Mouse (Mus musculus): Measurements from ENCODE around the gene Runx1.

Gene Runx1

DNA sequence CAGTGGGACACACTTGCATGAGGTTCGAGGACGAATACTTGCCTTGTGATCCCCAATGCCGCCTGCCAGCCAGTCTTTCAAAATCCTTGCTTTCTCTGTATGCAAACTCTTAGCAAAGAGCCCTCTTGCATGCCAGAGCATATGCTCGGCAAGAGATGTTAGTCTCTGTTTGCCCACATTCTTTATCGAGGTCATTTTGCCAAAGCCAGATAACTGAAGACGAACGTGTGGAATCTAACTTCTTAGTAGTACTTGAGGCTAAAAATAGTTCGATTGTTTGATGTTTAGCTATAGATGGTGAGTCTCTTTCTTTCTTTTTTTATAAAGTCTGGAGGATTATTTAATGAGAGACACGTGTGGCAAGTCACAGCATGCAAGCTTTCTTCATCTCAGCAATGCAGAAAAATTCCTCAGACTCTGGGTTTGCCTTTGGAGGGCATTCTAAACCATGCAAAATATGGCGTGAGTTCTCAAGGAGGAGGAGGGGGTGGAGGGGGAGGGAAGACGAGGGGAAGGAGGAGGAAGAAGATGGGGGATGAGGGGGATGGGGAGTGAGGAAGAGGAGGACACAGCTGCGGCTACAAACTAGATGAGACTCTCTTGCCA is 81.7 kb downstream of the Runx1 start:
- DNase-seq = no peak

DNA sequence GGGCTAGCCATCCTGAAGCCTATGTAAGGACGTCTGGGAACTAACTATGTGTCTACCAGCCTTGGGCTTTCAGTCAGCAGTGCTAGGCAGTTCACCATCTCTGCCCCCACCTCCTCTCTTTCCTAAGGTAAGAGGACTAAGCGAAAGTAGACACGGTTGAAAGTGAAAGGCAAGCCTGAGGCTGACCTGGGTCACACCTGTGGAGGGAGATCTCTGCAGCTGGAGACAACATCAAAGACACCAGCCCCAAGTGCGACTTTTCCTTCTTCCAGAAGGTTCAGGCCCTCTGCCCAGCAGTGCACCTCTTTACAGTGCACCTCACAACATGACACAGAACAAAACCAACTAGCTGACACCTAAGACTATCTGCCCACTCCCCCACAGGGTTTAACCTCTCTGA is 82.2 kb downstream of the Runx1 start:
- no peak for DNase-seq

DNA sequence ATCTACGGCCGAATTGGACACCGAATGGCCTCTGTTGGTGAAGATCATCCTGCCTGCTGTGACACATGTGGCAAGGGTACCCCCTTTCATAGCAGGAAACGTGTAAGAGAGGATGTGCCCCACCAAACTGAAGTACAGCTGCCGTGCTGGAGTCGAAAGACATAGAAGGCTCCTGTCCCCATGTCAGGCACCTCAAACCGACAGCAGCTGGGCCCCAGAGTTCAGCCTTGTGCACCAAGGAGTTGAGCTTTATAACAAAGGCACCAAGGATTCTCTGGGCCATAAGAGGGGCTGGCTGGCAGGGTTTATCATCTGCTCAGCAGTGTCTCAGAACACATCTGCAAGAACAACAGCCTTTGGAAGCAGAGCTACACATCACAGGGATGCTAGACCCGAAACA is 84.6 kb downstream of the Runx1 start:
- DNase-seq = no peak

DNA sequence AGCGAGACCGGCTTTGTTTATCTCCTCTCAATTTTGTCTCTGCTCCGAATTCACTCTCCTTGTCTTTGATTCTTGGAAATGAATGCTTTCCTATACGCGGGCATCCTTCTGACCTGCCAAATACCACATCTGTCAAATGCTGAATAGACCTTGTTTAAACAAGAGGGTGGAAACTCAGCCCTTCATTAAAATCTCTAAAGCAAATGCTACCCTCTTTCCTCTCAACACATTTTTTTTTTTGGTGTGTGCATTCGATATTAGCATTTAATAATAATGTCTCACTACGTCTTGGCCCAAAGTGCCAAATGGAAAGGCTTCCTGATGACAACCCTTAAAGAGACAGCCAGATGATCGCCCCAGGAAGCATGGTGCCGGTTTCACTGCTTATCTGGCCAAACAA is 85.4 kb downstream of the Runx1 start:
- no peak for DNase-seq

DNA sequence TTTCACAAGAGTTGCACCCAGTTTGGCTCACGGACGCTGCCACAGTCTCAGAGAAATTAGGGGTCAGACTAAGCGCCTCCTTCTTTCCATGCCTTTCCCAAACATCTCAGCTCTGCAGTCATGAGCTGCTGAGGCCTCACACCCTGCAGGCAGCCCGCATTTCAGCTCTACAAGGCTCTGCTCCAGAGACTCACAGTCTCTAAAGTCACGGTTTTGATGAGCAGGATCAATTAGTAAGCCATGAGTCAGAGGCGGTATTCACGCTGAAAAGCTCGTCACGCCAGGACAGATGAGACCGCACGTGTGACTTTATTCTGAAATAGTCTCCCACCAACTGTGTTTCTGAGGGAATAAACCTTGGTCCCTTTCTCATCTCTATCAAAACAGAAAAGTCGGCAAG is 86.0 kb downstream of the Runx1 start:
- DNase-seq = no peak

DNA sequence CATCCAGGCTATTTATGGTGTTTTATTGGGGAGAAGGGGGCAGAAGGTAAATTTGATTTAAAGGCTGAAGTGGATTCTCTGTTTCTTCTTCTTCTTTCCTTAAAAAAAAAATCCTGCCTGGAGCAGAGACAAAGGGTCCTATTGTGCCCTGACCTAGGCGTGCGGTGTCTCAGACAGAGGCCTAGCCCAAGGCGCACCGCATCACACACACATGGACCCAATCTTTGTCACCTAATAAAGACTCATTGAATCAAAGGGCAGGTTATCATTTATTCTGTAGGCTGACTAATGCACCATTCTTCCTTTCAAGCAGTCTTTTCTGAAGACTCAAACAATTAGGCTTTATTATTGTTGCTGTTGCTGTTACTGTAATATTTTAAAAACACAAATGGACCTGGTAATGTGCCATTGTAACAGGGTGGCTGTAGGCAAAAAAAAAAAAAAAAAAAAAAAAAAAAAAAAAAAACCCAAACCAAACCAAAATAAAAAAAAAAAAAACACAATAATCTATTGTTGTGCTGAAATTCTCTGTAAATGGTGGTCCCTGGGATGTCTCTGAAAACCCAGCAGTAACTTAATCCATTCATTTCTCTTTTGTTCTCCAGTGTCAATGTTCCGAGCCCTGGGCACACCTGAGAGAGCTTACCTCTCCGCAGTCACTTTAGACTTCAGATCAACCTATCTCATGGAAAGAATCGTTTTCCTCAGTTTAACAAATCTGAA is 86.7 kb downstream of the Runx1 start:
- no peak for DNase-seq

DNA sequence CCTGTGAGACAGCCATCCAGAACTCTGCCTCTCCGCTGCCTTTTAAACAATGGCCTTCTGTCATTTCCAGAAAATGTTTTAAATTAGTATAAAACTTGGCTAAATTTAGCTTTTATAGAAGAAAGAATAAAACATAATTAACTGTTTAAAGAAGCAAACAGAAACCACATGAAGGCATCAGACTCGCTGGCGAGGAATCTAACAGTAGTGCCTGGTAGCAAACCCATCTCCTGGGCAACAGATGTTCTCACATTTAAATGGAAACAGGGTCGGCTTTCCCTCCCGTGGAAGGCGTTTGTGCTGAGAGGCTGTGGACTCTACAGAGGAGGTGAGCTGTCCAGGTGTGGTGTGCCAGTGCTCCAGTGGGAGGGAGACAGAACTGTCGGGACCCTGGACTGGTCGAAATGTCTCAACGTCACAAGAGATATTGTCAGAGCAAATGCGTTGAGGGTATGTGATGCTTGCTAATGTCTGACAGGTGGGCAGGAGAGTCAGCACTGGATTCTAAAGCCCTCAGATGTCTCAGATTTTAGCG is 87.4 kb downstream of the Runx1 start:
- DNase-seq = no peak

DNA sequence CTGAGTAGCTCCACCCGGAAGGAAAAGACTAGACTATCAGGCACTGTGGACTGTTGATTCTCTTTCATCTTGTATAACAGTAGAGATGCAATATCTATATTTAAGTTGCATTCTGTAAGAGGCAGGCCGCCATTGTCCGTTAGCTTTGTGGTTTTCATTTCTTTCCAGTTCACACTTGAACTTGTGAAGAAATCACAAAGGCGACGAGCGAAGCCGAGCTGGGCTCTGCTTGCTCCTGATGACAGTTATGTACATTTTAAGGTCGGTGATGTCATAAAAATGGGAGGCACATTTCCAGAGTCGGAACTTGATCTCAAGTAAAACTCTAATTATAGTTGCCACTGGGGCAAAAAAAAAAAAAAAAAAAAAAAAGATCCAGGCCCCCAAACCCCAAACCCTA is 99.1 kb downstream of the Runx1 start:
- no peak for DNase-seq

DNA sequence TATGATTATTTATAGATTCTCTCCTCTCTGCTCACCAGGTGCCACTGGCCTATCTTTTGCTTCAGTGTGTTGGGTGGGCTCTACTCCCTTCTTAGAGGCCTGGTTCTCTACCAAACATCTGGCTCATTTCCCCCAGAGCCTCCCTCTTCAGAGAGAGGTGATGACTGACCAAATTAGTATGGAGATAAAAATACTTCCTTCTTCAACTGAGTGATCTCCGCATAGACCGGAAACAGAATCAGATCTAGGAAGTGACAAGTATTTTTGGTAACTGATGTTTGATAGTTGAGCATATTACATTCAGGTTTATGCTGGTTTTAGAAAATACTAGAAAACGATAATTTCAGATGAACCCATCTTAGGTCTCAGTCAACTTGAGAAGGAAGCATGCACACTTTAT is 101.4 kb downstream of the Runx1 start:
- no peak for DNase-seq

DNA sequence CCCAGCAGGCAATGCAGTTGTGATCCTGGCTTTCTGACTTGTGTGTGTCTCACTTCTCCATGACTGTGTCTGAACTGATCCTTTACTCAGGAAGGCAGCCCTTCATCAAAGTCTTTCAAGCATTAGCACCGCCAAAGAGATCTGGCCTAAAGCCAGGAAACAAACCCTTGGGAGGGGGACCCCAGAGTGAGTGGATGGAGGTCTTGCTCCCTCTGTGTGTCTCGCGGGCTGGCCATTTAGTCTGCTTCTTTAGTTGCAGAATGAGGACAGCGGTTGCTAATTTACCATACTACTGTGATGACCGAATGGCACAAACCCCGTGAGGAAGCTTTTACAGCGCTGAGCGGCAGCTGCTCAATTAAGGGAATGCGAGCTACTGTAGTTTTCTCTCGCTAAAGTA is 105.3 kb downstream of the Runx1 start:
- DNase-seq = no peak

DNA sequence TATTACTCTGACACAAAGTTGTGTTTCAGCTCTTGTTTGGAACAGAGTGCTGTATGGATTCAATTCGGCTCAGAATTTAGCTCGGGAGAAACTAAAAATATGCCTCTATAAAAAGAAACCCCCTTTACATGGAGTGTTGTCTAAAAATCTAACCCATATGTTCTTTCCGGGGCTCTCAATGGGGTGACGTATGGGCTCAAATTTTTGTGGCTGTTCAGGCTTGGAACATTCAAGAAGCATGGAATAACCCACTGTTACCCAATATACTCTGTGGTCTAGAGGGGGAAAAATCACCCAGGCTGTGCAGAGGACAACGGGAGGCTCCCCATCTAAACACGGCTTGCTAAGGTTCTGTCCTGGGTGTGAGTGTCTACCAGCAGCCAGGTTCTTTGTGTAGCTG is 106.2 kb downstream of the Runx1 start:
- DNase-seq = no peak

DNA sequence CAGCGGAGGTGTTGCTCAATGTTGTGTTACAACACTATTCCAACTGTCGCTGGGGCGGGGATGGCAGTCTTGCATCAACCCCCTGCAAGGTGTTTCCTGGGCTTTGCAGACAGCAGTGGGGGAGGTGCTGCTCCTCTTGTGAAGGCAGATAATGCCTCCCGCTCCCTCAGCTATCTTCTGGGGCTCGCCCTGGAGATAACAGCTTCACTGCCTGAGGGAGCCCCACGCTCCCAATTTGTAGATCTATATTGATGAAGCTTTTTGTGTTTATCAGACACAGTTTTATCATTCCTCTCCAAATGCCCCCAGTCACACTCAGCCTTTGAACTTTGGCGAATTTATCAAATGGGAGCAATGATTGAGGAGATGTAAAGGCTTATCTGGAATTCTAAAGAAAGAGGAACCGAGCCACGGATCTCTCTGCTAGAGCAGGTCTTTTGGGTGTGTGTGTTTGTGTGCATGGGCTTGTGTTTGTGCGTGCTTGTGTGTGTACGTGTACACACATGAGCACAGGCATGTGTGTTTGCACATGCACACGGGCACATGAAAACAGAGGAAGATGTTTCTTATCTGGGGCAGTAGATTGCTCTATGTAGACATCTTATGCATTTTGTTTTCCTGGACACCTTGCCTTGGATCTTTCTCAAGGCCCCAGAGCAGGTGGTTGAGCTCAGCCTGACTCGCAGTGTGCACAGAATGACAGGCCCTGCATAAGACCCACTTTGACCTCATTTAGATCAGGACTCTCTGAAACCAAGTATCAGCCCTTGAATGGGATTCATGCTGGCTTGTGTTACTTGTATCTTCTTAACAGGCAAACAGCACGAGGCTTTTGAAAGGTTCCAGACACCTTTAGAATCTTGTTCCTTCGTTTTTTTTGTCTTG is 110.1 kb downstream of the Runx1 start:
- peak; percentile 92 for DNase-seq

DNA sequence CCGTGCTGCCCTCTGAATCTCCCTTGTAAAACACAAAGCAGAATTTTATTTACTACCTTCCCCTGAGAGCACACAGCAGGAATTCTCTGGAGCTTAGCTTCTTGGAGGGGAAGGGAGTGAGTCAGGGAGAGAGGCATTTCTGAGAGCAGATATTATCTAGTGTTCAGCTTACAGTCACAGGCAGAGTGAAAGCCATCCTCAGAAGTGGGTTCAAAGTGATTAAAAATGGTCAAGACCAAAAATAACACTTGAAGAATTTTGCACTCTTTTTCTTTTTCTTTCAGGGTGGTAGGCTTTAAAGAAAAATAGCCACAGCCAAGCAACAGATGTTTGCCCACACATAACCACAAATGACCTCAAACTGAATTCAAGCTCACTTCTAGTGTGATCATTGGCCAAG is 115.8 kb downstream of the Runx1 start:
- no peak for DNase-seq

DNA sequence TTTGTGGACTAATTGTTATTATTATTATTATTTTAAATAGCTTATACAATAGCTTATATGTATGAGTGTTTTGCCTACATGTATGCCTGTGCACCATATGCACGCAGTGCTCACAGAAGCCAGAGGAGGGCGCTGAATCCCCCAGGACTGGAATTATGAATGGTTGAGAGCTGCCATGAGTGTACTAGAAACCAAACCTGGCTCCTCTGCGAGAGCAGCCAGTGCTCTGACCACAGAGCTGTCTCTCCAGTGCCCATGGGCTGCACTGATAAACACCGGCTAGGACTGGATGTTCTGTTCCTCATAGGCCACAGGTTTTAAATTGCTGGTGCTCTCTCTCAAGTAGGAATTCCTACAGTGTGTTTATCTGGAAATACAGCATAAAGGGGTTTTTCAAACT is 117.2 kb downstream of the Runx1 start:
- DNase-seq = no peak

DNA sequence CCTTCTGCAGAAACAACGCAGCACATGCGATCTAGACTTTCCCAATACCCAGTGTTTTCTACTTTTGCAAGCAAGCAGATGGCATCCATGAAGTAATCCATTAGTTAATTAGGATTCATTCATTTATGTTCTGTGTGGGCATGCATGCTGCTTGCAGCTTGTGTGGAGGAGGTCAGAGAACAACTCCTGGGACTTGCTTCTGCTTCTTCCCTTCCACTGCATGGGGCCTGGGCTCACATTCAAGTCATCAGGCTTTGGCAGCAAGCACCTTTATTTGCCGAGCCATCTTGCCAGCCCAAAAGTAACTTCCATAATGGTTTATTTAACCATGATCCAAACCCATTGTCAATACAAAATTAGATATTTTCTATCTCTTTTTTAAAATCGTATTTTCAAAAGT is 118.2 kb downstream of the Runx1 start:
- DNase-seq = no peak

DNA sequence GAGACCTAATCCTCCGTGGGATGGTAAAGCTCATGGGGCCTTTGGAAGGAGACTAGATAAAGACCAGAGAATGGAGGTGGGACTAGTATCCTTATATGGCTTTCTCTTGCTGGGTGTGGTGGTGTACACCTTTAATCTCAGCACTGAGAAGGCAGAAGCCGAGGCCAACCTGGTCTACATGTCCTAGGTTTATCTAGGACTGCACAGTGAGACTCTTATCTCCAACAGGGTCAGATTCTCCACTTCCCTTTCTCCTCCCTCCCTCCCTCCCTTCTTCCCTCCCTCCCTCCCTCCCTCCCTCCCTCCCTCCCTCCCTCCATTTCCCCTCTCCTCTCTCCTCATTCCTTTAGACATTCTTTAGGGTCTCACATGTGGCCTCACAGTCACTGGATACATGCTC is 118.8 kb downstream of the Runx1 start:
- no peak for DNase-seq

DNA sequence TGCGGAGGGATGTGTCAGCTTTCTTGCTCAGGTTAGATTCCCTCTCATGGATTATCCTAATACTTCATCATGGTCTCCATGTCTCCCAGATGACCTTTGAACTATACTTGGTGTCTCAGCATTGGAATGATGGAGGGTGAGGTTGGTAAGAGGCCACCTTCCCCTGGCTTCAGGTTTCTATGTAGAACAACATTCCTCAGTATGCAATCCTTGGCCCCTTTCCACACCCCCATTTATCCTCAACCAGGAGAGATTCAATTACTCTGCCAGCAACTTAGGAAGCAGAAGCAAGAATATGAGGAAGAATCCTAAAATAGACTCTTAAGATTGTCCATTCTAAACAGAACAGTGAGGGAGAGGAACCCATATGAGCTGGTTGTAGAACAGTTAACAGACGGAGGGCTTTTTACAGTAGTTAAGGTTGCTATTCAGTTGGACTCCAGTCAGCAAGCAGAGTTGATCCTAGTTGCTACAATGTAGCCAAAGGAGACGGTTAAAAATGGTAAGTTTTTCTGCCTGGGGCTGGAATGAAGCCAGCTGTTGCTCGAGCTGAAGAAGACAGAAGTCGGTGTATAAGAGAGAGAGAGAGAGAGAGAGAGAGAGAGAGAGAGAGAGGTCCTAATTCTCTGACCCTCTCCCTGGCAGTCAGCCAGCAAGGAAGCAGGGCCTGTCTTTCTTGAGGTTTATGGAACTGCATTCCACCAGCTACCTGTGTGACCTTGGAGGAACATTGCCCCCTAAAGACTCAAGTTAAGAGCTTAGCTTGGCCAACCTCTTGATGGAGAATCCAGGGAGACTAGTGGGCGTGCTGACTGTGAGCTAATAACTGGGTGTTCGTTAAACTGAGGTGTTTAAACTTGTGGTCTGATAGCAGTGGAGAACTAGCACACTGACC is 120.1 kb downstream of the Runx1 start:
- no peak for DNase-seq

DNA sequence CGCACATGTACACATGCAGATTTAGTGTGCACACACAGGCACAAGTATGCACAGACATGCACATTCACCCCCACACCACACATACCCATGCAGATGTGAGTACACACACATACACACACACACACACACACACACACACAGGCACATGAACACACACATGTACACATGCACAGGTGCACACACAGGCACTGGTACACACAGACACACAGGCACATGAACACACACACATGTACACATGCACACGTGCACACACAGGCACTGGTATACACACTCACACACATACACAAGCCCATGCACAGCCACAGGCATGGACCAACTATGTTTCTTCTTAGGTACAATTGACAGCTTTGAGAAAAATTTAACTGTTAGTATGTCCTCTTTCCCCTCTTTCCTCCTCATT is 122.1 kb downstream of the Runx1 start:
- DNase-seq = no peak

DNA sequence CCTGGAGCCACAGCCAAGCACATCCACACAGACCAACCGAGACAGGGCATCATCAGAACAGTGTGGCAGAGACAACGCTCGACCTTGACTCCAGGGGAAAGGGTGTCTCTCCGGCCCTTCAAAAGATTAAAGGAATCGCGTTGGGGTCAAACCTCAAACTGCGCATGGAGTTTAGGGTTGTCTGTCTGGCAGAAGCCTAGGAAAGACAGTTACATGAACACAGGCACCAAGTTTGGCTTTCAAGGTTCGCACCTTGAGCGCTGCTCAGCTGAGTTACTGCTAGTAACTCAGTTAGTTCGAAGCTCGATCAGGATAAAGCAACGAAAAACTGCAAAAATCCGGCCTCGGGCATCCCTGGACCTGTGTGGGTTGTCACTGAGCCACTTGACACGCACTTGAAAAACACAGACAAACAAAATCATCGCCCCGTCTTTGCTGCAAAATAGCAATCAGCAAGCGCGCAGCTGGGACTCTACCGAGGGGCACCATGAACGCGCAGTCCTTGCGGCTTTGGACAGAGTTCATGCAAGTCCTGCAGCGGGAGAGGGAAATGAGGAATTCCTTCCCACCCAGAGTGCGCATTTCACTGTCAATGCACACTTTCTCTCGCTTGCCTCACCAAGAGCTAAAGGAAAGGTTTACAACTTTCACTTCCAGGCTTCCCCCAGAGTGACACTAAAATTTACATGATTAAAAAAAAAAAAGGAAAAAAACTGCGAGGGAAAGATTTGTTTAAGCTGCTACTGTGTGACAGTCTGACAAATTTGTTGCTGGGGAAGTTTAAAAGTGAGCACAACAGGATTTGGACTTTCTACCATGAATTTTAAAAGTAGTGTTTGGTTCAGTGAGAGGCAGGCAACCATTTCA is 126.2 kb downstream of the Runx1 start:
- no peak for DNase-seq

DNA sequence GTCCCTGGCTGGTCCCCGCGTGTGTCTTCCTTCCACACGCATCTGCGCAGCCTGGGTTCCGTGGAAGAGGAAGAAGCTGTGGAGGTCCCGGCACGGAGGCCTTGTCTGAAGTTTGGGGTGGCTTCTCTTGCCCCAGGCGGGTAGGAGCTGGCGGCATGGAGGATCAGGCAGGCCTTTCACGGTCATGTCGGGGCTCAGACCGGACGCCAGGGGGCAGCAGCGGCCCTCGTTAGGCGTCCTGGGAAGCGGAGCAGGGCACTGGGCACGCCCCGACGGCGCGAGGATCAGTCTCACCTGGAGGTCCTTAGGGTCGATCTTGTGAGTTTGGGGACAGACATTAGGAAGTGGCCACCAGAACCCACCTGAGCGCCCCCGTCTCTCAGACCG is 127.3 kb downstream of the Runx1 start:
- DNase-seq = peak; percentile 98

DNA sequence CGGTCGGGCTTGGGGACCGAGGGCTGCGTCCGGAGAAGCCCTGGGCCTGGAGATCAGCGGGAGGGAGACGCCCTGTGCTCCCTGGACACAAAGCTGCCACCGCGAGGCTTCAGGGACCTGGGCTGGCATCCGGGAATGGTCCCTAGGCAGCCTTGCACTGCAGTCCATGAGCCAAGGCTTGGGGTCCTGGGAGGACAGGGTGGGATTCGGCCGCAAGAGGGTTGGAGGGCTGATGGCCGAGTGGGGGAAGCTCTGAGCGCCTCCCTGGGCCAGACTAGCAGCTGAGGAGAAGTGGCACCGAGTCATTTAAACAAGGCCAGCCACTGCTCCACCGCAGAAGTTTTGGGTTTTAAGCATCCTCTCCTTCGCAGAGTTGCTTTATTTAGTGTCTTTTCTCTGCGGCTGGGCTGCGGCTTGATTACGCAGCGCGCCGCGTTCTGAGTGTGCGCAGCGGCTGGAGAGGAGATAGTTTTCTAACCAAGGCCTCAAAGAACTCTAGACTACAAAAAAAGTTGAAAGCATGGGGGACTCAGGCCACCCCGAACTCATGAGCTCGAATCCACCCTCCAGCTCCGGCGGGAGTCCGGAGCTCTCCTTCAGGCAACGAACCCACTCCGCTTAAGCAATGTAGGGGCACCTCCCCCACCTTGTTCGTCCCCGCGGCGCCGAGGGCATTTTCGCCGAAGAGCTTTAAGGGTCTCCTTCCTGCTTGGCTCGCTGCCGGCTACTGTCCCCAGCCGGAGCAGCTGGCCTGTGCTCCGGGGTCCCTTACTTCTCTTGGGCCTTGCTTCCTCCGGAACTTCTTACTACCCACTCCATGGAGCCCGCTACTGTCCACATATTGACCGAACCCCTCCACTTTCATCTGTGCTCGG is 128.0 kb downstream of the Runx1 start:
- DNase-seq = no peak

Measured in heart, adult 11 months (tissue).